8 mouse cellular contexts compared by ENCODE assay signal in the genomic region with DNA sequence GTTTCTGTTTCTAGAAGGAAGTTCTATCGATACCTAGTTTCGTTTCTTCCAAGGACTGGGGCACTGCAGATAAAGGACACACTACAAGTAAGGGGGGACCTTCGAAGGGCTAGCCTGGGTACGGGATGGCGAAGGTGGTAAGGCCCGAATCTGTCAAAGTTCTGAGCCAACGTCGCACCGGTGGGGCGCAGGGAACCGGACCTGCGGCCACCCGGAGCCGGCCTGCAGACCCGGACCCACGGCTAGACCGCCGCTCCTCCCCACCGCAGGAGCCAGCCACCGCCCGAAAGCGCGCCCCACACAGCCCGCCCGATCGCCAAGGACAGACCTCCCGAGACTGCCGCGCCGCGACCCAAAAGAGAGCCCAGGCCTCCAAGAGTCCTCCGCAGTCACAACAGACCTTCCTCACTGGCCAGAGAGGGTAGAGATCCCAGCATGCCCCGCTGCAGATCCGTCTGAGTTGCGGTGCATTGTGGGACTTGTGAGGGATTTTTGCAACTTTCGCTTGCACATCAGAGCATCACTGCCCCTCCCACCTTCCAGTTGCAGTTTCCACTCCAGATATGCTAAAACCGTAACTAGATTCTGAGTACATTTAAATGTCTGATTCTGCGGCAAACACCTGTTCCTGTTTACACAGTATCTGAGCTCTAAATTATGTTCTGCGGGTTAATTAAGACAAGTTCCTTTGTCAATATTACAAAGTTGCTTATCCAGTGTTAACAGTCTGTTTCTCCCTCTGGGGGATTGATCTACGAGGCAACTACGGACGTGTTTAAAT. TPM values are rescaled to one million over a fixed set of nuclear protein-coding genes. Genes with fewer than 3 reads are reported as not detected.
DNase-seq lines count a peak whose midpoint lies in the region; ATAC-seq and TF ChIP-seq lines count a peak whose summit lies in the region.

A gene (minus strand): TSS at position 467 of the 781 bp plus-strand sequence.

- TF ChIP-seq RAD21 in MEL (IDR thresholded peaks at IDR 0.05; ENCODE audit: low read depth, low read length): no peak

- peak within 1 kb of the TSS; percentile 95 to 100 for H3K4me3 ChIP-seq in MEL (ENCODE audit: control insufficient read depth in 1 of 2, insufficient read depth in 1 of 2, low read depth in 2 of 2, low read length in 2 of 2)
- H3K4me3 ChIP-seq in cerebellum, adult 2 months (replicated peaks; ENCODE audit: insufficient read depth, low read depth, low read length): peak within 1 kb of the TSS; percentile 82
- peak within 1 kb of the TSS; percentile 76 for H3K4me3 ChIP-seq in forebrain, postnatal 0 days (ENCODE audit: low read depth, low read length)
- peak within 1 kb of the TSS; percentile 69 for H3K4me3 ChIP-seq in lung, embryonic 15.5 days

- WGBS in cerebellum, adult 2 months: under 1% methylated on average over 42 of the region's 42 CpGs
- WGBS in forebrain, postnatal 0 days: 2% methylated on average over 41 of the region's 42 CpGs
- 1% methylated on average over 42 of the region's 42 CpGs for WGBS in lung, embryonic 15.5 days

- H3K79me2 ChIP-seq in MEL (ENCODE audit: control insufficient read depth, insufficient read depth, low read length, poor library complexity): peaks cover 16% of the 10 kb centered on the region

- H3K36me3 ChIP-seq in MEL (ENCODE audit: control insufficient read depth in 1 of 2, insufficient read depth in 2 of 2, low read length in 2 of 2): peaks cover 17 to 22% of the 10 kb centered on the region in 2 experiments
- no peaks in the 10 kb centered on the region for H3K36me3 ChIP-seq in forebrain, postnatal 0 days (ENCODE audit: insufficient read depth)
- peaks cover 12% of the 10 kb centered on the region; the same call in 1 of the 2 replicates for H3K36me3 ChIP-seq in lung, embryonic 15.5 days

- TF ChIP-seq EP300 in MEL (IDR thresholded peaks at IDR 0.05; ENCODE audit: low read depth in 1 of 2, low read length in 2 of 2): 0 out of 4 replicates have a peak, but pooled peaks of 1 of the 2 experiments have one; percentile 17

- TF ChIP-seq POLR2A in MEL (IDR thresholded peaks at IDR 0.05; ENCODE audit: control insufficient read depth in 1 of 2, insufficient read depth in 1 of 2, low read depth in 1 of 2, low read length in 2 of 2, poor library complexity in 1 of 2): peak; percentile 66 to 89; a peak in 3 of 4 replicates
- peak; percentile 63; the same call in 1 of the 2 replicates for TF ChIP-seq POLR2A in cerebellum, adult 2 months (IDR thresholded peaks at IDR 0.05; ENCODE audit: borderline replicate concordance, insufficient read depth, low read length)

- no peak for TF ChIP-seq CTCF in MEL (IDR thresholded peaks at IDR 0.05 in 2 of 3, conservative IDR thresholded peaks at IDR 0.05 in 1 of 3; ENCODE audit: control insufficient read depth in 1 of 3, insufficient read depth in 1 of 3, low read depth in 2 of 3, low read length in 3 of 3, poor library complexity in 1 of 3, severe bottlenecking in 1 of 3)
- no peak for TF ChIP-seq CTCF in cerebellum, adult 2 months (IDR thresholded peaks at IDR 0.05; ENCODE audit: borderline replicate concordance, insufficient read depth, low read depth, low read length)
- no peak for TF ChIP-seq CTCF in forebrain, postnatal 0 days (IDR thresholded peaks at IDR 0.05; ENCODE audit: low read depth)

- no peaks in the 10 kb centered on the region for H3K9me3 ChIP-seq in MEL (replicated peaks; ENCODE audit: insufficient read depth, low read length)
- no peaks in the 10 kb centered on the region for H3K9me3 ChIP-seq in forebrain, postnatal 0 days (ENCODE audit: low read length)
- no peaks in the 10 kb centered on the region for H3K9me3 ChIP-seq in lung, embryonic 15.5 days

- no peaks in the 10 kb centered on the region for H3K27me3 ChIP-seq in MEL (ENCODE audit: control insufficient read depth in 1 of 2, insufficient read depth in 2 of 2, low read length in 2 of 2)
- H3K27me3 ChIP-seq in cerebellum, adult 2 months (ENCODE audit: control insufficient read depth, insufficient read depth, low read length): no peaks in the 10 kb centered on the region
- no peaks in the 10 kb centered on the region for H3K27me3 ChIP-seq in forebrain, postnatal 0 days (ENCODE audit: insufficient read depth, low read length)
- H3K27me3 ChIP-seq in lung, embryonic 15.5 days: no peaks in the 10 kb centered on the region

- H3K4me1 ChIP-seq in MEL (ENCODE audit: control insufficient read depth in 1 of 2, insufficient read depth in 2 of 2, low read length in 2 of 2): peaks cover 7 to 11% of the 10 kb centered on the region in 2 experiments; a peak in 3 of 4 replicates
- 0 out of 2 replicates have a peak, but pooled peaks cover 2% of the 10 kb centered on the region for H3K4me1 ChIP-seq in cerebellum, adult 2 months (ENCODE audit: control insufficient read depth, insufficient read depth, low read length)
- peaks cover 9% of the 10 kb centered on the region; the same call in 1 of the 2 replicates for H3K4me1 ChIP-seq in forebrain, postnatal 0 days (ENCODE audit: insufficient read depth)
- peaks cover 10% of the 10 kb centered on the region for H3K4me1 ChIP-seq in lung, embryonic 15.5 days

- peak within 1 kb of the TSS; percentile 97 for H3K9ac ChIP-seq in MEL (ENCODE audit: control insufficient read depth, low read depth, low read length, poor library complexity, severe bottlenecking)
- H3K9ac ChIP-seq in forebrain, postnatal 0 days: peak within 1 kb of the TSS; percentile 83
- H3K9ac ChIP-seq in lung, embryonic 15.5 days: peak within 1 kb of the TSS; percentile 78

- peak; percentile 96 for DNase-seq in MEL (ENCODE audit: low read depth, low spot score)
- DNase-seq in cerebellum, adult 2 months: peak; percentile 80 to 84
- peak; percentile 86 for DNase-seq in forebrain, postnatal 0 days
- peak; percentile 85 for DNase-seq in heart, postnatal 4 days
- peak; percentile 74 to 83 for DNase-seq in layer of hippocampus, adult 8-10 months (ENCODE audit: low spot score in 2 of 2)
- peak; percentile 83 for DNase-seq in ovary, adult 18-20 months (ENCODE audit: low spot score)
- peak; percentile 90 for DNase-seq in thymus, postnatal 0 days (ENCODE audit: low spot score)

- ATAC-seq in forebrain, postnatal 0 days: peak; percentile 98
- peak; percentile 97 for ATAC-seq in lung, embryonic 15.5 days (ENCODE audit: borderline replicate concordance, extremely low read depth, low FRiP score, low TSS enrichment)

- peak within 1 kb of the TSS; percentile 64 for H3K4me2 ChIP-seq in forebrain, postnatal 0 days (ENCODE audit: low read depth)
- H3K4me2 ChIP-seq in lung, embryonic 15.5 days: peak within 1 kb of the TSS; percentile 62

- H3K27ac ChIP-seq in MEL (ENCODE audit: control insufficient read depth, low read depth, low read length): peak within 1 kb of the TSS; percentile 75
- peak within 1 kb of the TSS; percentile 20; the same call in 1 of the 2 replicates for H3K27ac ChIP-seq in cerebellum, adult 2 months (ENCODE audit: insufficient read depth, low read length)
- peak within 1 kb of the TSS; percentile 72 for H3K27ac ChIP-seq in forebrain, postnatal 0 days (ENCODE audit: low read depth, low read length)
- H3K27ac ChIP-seq in lung, embryonic 15.5 days: peak within 1 kb of the TSS; percentile 83

TF ChIP-seq in MEL, 35 proteins besides CTCF, POLR2A, EP300 and RAD21 (continues in another document):
- TF ChIP-seq MYC (IDR thresholded peaks at IDR 0.05; ENCODE audit: low read depth, low read length) (no peak), SIN3A (IDR thresholded peaks at IDR 0.05; ENCODE audit: low read length) (peak; percentile 92), ZMIZ1 (IDR thresholded peaks at IDR 0.05; ENCODE audit: low read depth, low read length) (0 out of 2 replicates have a peak, but pooled peaks have one; percentile 34), MAX (IDR thresholded peaks at IDR 0.05; ENCODE audit: low read length) (peak; percentile 67; the same call in 1 of the 2 replicates), ZNF384 (IDR thresholded peaks at IDR 0.05; ENCODE audit: low read depth, low read length) (no peak), HCFC1 (IDR thresholded peaks at IDR 0.05; ENCODE audit: low read depth, low read length) (peak; percentile 87), TBP (IDR thresholded peaks at IDR 0.05; ENCODE audit: low read depth, low read length) (peak; percentile 87), E2F4 (IDR thresholded peaks at IDR 0.05; ENCODE audit: borderline replicate concordance, low read depth, low read length) (no peak), KAT2A (conservative IDR thresholded peaks at IDR 0.05; ENCODE audit: low read depth, low read length) (peak; percentile 43), MYB (IDR thresholded peaks at IDR 0.05; ENCODE audit: low read depth, low read length) (no peak), NELFE (IDR thresholded peaks at IDR 0.05; ENCODE audit: low read depth, low read length) (peak; percentile 82), ELF1 (IDR thresholded peaks at IDR 0.05; ENCODE audit: low read depth, low read length) (no peak), TCF12 (IDR thresholded peaks at IDR 0.05; ENCODE audit: low read depth, low read length) (peak; percentile 36), ETS1 (IDR thresholded peaks at IDR 0.05; ENCODE audit: low read depth, low read length) (peak; percentile 57; the same call in 1 of the 2 replicates), TAL1 (IDR thresholded peaks at IDR 0.05; ENCODE audit: low read length) (no peak), RCOR1 (IDR thresholded peaks at IDR 0.05; ENCODE audit: low read depth, low read length) (no peak), POLR2AphosphoS2 (IDR thresholded peaks at IDR 0.05; ENCODE audit: low read length) (peak; percentile 72; the same call in 1 of the 2 replicates), BHLHE40 (IDR thresholded peaks at IDR 0.05; ENCODE audit: borderline replicate concordance, low read depth, low read length) (no peak), CHD1 (IDR thresholded peaks at IDR 0.05; ENCODE audit: low read depth, low read length) (no peak), MAFK (IDR thresholded peaks at IDR 0.05; ENCODE audit: borderline replicate concordance, low read depth, low read length) (no peak), MEF2A (IDR thresholded peaks at IDR 0.05; ENCODE audit: extremely low read depth, insufficient replicate concordance, low read depth, low read length, poor library complexity, severe bottlenecking) (no peak)

RNA-seq across cellular contexts. Expression of the gene that starts here (rescaled TPM):
- total RNA-seq in MEL (2012; rRNA removed): 6.6 and 6.9 TPM in 2 replicates
- polyA plus RNA-seq in MEL (2012; ENCODE audit: insufficient read depth in 1 of 2, insufficient read length in 2 of 2, low read depth in 1 of 2, low replicate concordance in 2 of 2, missing spikeins in 1 of 2): 1 to 10 TPM in 1 of 2 experiments, not detected in 1; 6.0 TPM
- polyA plus RNA-seq in cerebellum, adult 2 months (2012; rRNA removed): 9.0 and 10.5 TPM in 2 replicates
- 13.3 and 19.5 TPM in 2 replicates for total RNA-seq in forebrain, postnatal 0 days (2014; rRNA removed)
- polyA plus RNA-seq in forebrain, postnatal 0 days (2015; fragmentation: Nextera tagmentation; extraction: Ambion mirVana): 7.4 and 11.6 TPM in 2 replicates
- 10 to 100 TPM in 1 of 2 experiments, 1 to 10 TPM in 1; 9.6 to 12.0 TPM for total RNA-seq in heart, postnatal 4 days (2021)
- total RNA-seq in layer of hippocampus, adult 8-10 months (2022): 10 to 100 TPM; 15.7 to 23.6 (median 17.9) TPM
- 16.2 and 19.5 TPM in 2 replicates for polyA plus RNA-seq in lung, embryonic 15.5 days (2015; fragmentation: Nextera tagmentation; extraction: Ambion mirVana)
- 26.3 and 28.2 TPM in 2 replicates for polyA plus RNA-seq in thymus, postnatal 0 days (2015; fragmentation: Nextera tagmentation; extraction: Ambion mirVana)

Comparison
In these comparisons a context has a peak if more than half of its experiments do, and no peak if none do; other contexts are left out.
1. Peak in every context shown above with its lines: DNase-seq, ATAC-seq, H3K4me3 ChIP-seq and H3K27ac ChIP-seq.
2. H3K27ac ChIP-seq: peak in every context shown above with its lines; median percentile 83 in lung, embryonic 15.5 days; 75 in MEL; 72 in forebrain, postnatal 0 days; 20 in cerebellum, adult 2 months.